Mouse (Mus musculus) cerebellum, postnatal 36 days (tissue): ENCODE results near the gene Appbp2.
"Not testable (repeated sequence)": the region's sequence is repeated elsewhere in the genome, so short reads cannot be mapped to it uniquely, and the experiment has no call there.

Source experiments
- DNase-seq, 2 experiments: peaks; one replicate each; pipeline ENCODE4 v3.0.0; 2021 to 2022; ENCODE audit warnings: mixed read lengths in 2 of 2

Gene Appbp2

GRCm38 (mm10) chr11:85219014-85219413 is 15.9 kb downstream of the Appbp2 start:
- no peak for DNase-seq

DNA sequence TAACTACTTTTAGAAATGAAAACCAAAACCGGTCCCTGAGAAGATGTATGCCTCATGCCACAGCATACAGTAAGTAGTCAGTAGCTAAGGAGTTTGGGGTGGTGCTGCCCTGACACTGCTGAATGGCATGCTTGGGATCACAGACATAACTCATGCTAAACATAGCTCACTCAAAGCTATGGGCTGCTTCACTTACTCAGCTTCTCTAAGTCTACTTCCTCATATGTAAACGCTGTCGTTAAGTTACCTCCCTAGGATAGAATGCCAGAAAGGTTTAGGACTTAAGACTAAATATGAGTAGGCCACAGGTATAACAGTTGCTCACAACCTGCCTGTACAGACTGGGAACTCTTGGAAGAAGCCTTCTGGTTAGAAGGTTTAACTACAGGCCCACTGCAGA is 20.3 kb downstream of the Appbp2 start:
- DNase-seq: no peak

- DNase-seq: no peak
Measured at GRCm38 (mm10) chr11:85213215-85213614, 21.7 kb downstream of the Appbp2 start.

DNA sequence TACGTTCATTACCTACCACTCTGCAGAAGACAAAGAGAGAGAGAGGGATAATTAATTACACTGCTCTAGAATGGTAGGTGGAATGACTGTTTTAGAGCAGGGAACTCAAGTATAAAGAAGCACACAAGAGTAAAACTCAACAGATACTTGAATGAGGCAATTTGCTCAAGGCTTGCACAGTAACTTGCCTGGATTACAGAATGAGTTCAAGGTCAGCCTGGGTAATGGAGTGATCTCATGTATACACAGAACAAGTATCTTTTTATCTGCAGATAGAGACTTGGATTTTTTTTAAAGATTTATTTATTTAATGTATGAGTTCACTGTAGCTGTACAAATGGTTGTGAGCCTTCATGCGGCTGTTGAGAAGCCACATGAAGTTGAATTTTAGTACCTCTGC is 23.8 kb downstream of the Appbp2 start:
- no peak for DNase-seq

DNA sequence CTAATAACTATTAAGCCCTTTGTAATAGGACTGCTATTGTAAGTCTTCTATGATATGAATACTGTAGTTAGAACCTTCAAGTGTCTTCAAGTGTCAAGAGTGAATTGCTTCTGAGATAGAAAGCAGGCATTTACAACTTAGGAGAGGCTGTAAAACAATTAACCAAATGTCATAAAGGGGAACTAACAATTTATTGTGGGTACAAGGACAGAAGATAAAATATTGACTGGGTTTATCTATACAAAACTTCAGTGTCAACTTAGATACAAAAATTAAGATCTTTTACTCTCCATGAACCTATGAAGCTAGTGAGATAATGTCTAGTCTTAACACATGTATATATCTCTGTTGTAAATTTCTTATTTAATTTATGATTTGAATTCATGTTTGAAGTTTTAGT is 28.7 kb downstream of the Appbp2 start:
- no peak for DNase-seq

- DNase-seq: no peak
Measured at GRCm38 (mm10) chr11:85198906-85199305, 36.0 kb downstream of the Appbp2 start.

GRCm38 (mm10) chr11:85196046-85196445 is 38.9 kb downstream of the Appbp2 start:
- no peak for DNase-seq

GRCm38 (mm10) chr11:85194206-85194605 is 40.7 kb downstream of the Appbp2 start:
- no peak for DNase-seq

DNA sequence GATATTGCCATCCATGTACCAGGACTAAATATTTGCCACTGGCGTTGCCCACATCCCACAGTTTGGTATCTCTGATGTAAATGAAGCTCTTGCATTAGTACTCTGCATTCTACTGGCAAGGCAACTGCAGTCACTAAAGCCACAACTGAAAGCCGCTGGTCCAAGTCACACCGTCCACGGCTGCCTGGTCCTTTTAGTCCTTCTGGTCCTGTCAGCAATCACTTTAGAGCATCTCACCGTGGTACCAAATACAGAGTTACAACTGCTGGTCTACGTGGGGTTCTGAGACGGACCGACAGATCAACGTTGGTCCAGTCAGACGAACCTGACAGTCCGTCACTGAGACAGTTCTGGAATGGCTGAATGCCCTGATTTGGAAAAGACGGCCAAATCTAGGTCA is 44.2 kb downstream of the Appbp2 start:
- no peak for DNase-seq

- DNase-seq: no peak
Measured at GRCm38 (mm10) chr11:85189110-85189509, 45.8 kb downstream of the Appbp2 start.

GRCm38 (mm10) chr11:85184839-85185238 is 50.1 kb downstream of the Appbp2 start:
- DNase-seq: no peak

DNA sequence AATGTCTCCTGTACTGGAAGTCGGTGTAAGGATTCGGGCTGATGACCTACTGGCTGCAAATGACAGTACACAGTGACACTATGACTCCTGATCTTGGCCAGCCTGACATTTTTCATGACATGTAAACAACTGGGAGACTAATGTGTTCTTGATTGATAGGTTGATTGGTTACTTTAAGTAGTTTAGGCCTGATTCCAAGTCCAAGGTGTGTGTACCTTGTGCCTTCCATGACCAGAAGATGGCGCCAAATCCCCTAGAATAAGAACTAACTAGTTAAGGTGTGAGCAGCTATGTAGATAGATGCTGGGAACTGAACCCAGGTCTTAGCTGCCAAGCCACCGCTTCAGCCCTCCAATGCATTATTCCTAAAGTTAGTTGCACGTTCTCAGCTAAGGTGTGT is 50.8 kb downstream of the Appbp2 start:
- peak; percentile 34 to 46 for DNase-seq

DNA sequence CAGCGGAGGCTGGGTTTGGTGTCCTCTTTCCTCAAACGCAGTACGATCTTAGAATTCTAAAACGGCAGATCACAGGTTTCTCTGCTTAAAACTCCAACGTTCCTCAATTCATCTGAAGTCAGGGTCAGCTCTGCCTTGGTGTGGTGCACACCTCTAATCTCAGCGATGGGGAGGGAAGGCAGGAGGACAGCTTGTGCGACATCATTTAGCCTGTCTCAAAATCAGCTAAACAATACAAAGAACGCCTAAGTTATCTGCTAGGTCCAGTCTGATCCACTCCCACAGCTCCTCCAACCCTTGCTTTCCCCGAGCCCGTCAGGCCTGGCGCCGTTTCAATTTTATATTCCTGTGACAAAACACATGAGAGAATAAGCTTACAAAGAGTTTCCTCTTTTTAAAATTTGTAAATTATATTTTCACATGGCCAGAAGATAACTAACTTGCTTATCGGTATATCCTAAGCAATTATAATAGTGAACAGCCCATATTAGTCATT is 51.6 kb downstream of the Appbp2 start:
- DNase-seq: peak in 1 of 2 experiments; percentile 17

- peak; percentile 74 to 75 for DNase-seq
Measured at GRCm38 (mm10) chr11:85182617-85183283, 52.2 kb downstream of the Appbp2 start.

DNA sequence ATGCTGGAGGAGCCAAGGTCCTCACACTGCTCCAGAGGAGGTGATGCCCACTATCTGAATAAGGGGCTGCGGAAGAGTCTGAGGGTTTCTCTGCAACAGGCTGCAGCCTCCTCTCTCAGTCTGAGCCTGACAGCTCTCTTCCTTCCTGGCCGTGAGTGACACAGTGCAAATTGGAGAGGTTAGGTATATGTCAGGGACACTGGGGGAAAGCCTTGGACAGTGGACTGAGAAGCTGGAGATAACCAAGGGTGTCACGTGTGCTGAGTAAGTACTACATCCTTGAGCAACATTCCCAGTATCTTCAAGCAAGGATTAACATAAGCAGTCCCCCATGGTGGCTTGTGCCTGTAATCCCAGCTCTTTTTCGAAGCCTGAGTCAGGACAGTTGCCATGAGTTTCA is 56.5 kb downstream of the Appbp2 start:
- no peak for DNase-seq

DNA sequence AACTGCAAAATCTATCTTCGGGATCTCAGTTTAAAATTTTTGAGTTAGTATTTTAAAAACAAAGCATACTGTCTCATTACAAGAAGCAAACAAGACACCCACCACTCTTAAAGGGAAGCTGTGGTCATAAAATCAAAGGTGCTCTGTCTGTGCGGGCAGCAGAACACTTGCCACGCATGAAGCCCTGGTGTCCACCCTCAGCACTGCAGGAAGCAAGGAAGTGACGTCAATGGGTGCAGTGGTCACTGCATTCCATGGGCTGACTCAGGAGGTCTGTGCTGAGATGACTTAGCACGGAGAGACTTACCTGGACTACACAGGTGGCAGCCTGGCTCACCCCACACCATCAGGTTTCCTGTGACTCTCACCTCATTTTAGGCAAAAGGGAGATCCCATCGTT is 57.2 kb downstream of the Appbp2 start:
- no peak for DNase-seq

GRCm38 (mm10) chr11:85175941-85176340 is 59.0 kb downstream of the Appbp2 start:
- no peak for DNase-seq

DNA sequence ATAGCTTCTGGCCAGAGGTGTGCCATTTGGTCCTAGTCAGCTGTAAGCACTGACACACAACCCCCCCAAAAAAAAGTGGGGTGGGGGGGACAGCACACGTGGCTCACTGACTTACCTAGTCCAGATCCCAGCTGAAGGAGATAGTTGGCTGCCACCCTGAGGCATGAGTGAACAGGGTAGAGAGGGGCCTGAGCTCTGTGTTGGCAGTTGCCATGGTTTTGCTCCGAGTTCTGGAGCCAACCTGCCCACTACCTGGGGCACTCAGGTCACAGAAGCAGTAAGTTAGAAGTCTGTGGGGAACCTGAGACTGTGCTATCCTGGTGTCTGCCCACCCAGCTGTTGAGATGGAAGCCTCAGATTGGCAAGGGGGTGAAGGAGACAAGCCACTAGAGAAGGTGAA is 64.1 kb downstream of the Appbp2 start:
- no peak for DNase-seq

DNA sequence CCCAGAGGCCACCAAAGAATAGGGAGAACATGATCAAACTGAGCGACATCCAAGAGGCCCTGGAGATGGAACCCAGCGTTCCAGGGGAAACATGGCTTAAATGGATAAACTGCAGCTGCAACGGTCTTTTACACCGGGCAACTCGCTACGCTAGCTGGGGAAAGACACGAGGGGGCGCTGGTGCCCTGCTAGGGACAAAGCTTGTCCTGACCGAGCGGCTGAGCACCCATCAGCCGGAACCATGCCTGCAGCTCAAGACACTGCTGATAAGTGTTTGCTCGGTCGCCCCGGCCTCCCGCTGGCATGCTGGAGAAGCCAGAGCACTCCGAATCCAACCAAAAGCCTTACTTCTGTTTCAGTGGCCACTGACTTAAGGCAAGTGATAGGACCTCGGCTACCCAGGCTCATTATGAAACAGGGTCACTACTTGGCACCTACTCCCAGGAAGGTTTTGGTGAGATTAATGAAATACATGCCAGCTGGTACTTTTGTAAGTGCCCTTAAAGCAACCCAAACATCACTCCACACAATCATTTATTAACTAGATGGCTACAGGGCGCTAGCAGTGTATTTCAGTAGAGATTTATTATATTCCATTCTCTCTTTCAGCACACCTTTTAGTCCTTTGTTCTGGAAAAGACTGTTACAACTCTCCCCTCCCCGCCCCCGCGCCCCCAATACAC is 64.7 kb downstream of the Appbp2 start, which contains the start of gene 1700125H20Rik:
Gene 1700125H20Rik, plus strand, starts transcription at position 347 of the 683 bp plus-strand sequence.
- peak; percentile 89 to 92 for DNase-seq

DNA sequence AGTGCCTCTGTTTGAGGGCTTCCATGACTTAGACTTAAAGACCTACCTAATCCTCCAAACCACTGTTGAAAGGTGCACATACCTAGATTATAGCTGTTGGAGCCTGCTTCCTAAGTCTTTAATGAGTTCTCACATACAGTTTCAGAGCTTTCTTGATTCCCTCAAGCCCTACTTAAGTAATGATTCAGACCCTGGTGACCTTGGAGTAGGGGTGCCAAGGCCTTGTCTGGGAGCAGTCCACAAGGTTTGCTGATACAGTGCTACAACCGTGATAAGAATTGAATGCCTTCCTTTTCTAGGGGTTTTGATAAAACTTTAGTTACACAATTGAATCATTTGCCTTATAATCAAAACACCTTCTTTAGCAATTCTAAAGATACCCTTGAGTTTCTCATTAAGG is 67.4 kb downstream of the Appbp2 start:
- DNase-seq: no peak

DNA sequence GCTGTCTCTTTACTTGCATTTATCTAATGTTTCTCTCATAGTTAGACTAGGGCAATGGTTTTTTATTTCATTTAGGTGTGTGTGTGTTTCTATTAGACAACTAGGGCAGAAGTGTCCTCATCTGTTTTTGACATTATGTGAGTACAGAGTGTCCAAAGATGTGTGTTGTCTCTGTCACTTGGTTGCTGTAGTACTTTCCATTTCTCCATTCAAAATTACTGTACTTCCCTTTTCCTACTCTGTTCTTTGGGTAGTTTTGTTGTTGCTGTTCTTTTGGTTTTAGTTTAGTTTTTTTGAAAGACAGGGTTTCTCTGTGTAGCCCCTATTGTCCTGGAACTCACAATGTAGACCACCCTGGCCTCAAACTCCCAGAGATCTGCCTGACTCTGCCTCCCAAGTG is 70.6 kb downstream of the Appbp2 start:
- no peak for DNase-seq

DNA sequence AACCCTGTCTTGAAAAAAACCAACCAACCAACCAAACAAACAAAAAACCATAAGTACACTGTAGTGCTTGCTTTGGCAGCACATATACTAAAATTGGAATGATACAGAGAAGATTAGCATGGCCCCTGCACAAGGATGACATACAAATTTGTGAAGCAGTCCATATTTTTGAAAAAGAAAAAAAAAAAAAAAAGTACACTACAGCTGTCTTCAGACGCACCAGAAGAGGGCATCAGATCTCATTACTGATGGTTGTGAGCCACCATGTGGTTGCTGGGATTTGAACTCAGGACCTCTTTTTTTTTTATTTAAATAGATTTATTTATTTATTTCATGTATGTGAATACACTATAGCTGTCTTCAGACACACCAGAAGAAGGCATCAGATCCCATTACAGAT is 71.9 kb downstream of the Appbp2 start:
- DNase-seq: not testable (repeated sequence)

DNA sequence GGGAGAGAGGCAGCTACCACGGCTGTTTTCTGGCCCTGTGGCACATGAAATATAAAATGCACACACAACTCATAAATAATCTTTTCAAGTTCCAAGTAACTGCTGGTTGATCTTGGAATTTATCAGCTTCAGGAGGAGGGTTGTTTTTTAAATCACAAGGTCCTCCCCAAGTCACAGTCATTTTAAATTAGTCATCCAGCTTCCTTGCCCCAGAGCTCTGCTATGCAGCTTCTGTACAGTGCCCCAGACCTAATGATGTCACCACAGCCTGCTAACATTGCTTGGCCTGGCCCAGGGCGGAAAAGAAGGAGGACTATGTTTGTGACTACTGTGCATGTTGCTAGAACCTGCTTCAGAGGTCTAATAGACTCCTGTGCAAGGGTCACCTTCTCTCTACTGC is 77.6 kb downstream of the Appbp2 start:
- no peak for DNase-seq

DNA sequence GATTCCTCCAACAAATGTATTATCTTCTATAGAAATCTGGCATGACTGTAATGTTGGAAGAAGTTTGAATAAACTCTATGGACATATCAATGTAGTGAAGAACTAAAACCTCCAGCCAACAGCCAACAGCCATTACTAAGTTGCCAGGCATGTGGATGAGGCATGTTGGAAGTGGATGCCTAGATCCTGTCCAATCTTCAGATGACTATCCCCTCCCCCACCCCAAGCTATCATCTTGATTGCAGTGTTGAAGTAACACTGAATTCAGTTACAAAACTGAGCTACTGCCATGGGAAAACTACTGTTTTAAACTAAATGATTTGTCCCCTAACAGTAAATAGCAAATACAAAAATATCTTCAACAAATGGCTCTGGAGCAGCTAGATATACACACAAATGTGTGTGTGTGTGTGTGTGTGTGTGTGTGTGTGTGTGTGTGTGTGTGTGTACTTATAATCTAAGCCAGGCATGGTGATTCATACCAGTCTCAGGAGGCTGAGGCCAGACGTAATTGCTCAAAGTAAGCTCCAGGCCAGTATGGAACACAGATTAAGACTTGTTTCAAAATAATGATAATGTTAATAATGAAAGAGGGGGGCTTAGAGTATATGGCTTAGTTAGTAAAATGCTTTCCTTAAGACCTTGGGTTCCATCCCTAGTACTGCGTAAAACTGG is 82.5 kb downstream of the Appbp2 start:
- DNase-seq: no peak
